Mouse (Mus musculus): Measurements from ENCODE around the gene Il6ra. TPM values are rescaled to one million over a fixed set of nuclear protein-coding genes. Genes with fewer than 3 reads are reported as not detected.
A peak's percentile ranks its signal among the peaks of the same experiment; 100 is the strongest.
"Not testable (repeated sequence)": the region's sequence is repeated elsewhere in the genome, so short reads cannot be mapped to it uniquely, and the experiment has no call there.

The Il6ra gene
- polyA plus RNA-seq, 1 experiment = 10.4 TPM

- H3K27ac ChIP-seq (ENCODE audit: control insufficient read depth, insufficient read depth, low read length) = peak overlapping the region; percentile 61; the same call in 1 of the 2 replicates
- 15% methylated on average over 9 of the region's 9 CpGs for WGBS
- H3K4me1 ChIP-seq (replicated peaks; ENCODE audit: control insufficient read depth, insufficient read depth, low read length) = peaks cover 30% of the 10 kb centered on the region
- DNase-seq = peak; percentile 68
- no peak for TF ChIP-seq POLR2A (IDR thresholded peaks at IDR 0.05; ENCODE audit: control insufficient read depth, extremely low read depth, insufficient read depth, low read length, poor library complexity)
- no peaks in the 10 kb centered on the region for H3K27me3 ChIP-seq (ENCODE audit: control insufficient read depth, insufficient read depth, low read length)
- no peak overlapping the region for H3K4me3 ChIP-seq (ENCODE audit: control insufficient read depth, insufficient read depth, low read length)
- H3K36me3 ChIP-seq (ENCODE audit: control insufficient read depth, insufficient read depth, low read length) = no peaks in the 10 kb centered on the region
Observed at GRCm38 (mm10) chr3:89863716-89864509, 49.1 kb downstream of the Il6ra start.

- not testable (repeated sequence) for H3K36me3 ChIP-seq (ENCODE audit: control insufficient read depth, insufficient read depth, low read length); DNase-seq; H3K4me3 ChIP-seq (ENCODE audit: control insufficient read depth, insufficient read depth, low read length); H3K27me3 ChIP-seq (ENCODE audit: control insufficient read depth, insufficient read depth, low read length)
- 44% methylated on average over 3 of the region's 3 CpGs for WGBS
- Histone ChIP-seq H3K27ac (ENCODE audit: control insufficient read depth, insufficient read depth, low read length) (peak overlapping the region; percentile 61; the same call in 1 of the 2 replicates), H3K4me1 (replicated peaks; ENCODE audit: control insufficient read depth, insufficient read depth, low read length) (peaks cover 24% of the 10 kb centered on the region)
Observed at GRCm38 (mm10) chr3:89863276-89863675, 49.7 kb downstream of the Il6ra start.

GRCm38 (mm10) chr3:89862182-89862761, 50.7 kb downstream of the Il6ra start:
- WGBS = 94% methylated on average over 8 of the region's 8 CpGs
- Histone ChIP-seq H3K27me3 (ENCODE audit: control insufficient read depth, insufficient read depth, low read length) (no peaks in the 10 kb centered on the region), H3K27ac (ENCODE audit: control insufficient read depth, insufficient read depth, low read length) (no peak overlapping the region), H3K4me1 (replicated peaks; ENCODE audit: control insufficient read depth, insufficient read depth, low read length) (peaks cover 24% of the 10 kb centered on the region), H3K4me3 (ENCODE audit: control insufficient read depth, insufficient read depth, low read length) (no peak overlapping the region), H3K36me3 (ENCODE audit: control insufficient read depth, insufficient read depth, low read length) (no peaks in the 10 kb centered on the region)
- no peak for DNase-seq
- TF ChIP-seq POLR2A (IDR thresholded peaks at IDR 0.05; ENCODE audit: control insufficient read depth, extremely low read depth, insufficient read depth, low read length, poor library complexity) = no peak
- no peak for TF ChIP-seq CTCF (IDR thresholded peaks at IDR 0.05; ENCODE audit: borderline replicate concordance, control insufficient read depth, extremely low read depth, insufficient read depth, low read length, poor library complexity)

GRCm38 (mm10) chr3:89861070-89861469, 51.9 kb downstream of the Il6ra start:
- no peaks in the 10 kb centered on the region for H3K27me3 ChIP-seq (ENCODE audit: control insufficient read depth, insufficient read depth, low read length)
- H3K36me3 ChIP-seq (ENCODE audit: control insufficient read depth, insufficient read depth, low read length) = no peaks in the 10 kb centered on the region
- DNase-seq = no peak
- no peak overlapping the region for H3K27ac ChIP-seq (ENCODE audit: control insufficient read depth, insufficient read depth, low read length)
- TF ChIP-seq CTCF (IDR thresholded peaks at IDR 0.05; ENCODE audit: borderline replicate concordance, control insufficient read depth, extremely low read depth, insufficient read depth, low read length, poor library complexity) = no peak
- TF ChIP-seq POLR2A (IDR thresholded peaks at IDR 0.05; ENCODE audit: control insufficient read depth, extremely low read depth, insufficient read depth, low read length, poor library complexity) = no peak
- H3K4me1 ChIP-seq (replicated peaks; ENCODE audit: control insufficient read depth, insufficient read depth, low read length) = peaks cover 24% of the 10 kb centered on the region
- no peak overlapping the region for H3K4me3 ChIP-seq (ENCODE audit: control insufficient read depth, insufficient read depth, low read length)
- WGBS = 58% methylated on average over 4 of the region's 4 CpGs

- H3K27me3 ChIP-seq (ENCODE audit: control insufficient read depth, insufficient read depth, low read length) = no peaks in the 10 kb centered on the region
- DNase-seq = no peak
- H3K36me3 ChIP-seq (ENCODE audit: control insufficient read depth, insufficient read depth, low read length) = no peaks in the 10 kb centered on the region
- H3K4me3 ChIP-seq (ENCODE audit: control insufficient read depth, insufficient read depth, low read length) = no peak overlapping the region
- peaks cover 23% of the 10 kb centered on the region for H3K4me1 ChIP-seq (replicated peaks; ENCODE audit: control insufficient read depth, insufficient read depth, low read length)
- TF ChIP-seq POLR2A (IDR thresholded peaks at IDR 0.05; ENCODE audit: control insufficient read depth, extremely low read depth, insufficient read depth, low read length, poor library complexity) (no peak), CTCF (IDR thresholded peaks at IDR 0.05; ENCODE audit: borderline replicate concordance, control insufficient read depth, extremely low read depth, insufficient read depth, low read length, poor library complexity) (no peak)
- WGBS = 89% methylated on average over 3 of the region's 3 CpGs
- no peak overlapping the region for H3K27ac ChIP-seq (ENCODE audit: control insufficient read depth, insufficient read depth, low read length)
Observed at GRCm38 (mm10) chr3:89860343-89860742, 52.7 kb downstream of the Il6ra start.

GRCm38 (mm10) chr3:89859936-89860335, 53.1 kb downstream of the Il6ra start:
- no peaks in the 10 kb centered on the region for H3K36me3 ChIP-seq (ENCODE audit: control insufficient read depth, insufficient read depth, low read length)
- DNase-seq = no peak
- TF ChIP-seq CTCF (IDR thresholded peaks at IDR 0.05; ENCODE audit: borderline replicate concordance, control insufficient read depth, extremely low read depth, insufficient read depth, low read length, poor library complexity) (no peak), POLR2A (IDR thresholded peaks at IDR 0.05; ENCODE audit: control insufficient read depth, extremely low read depth, insufficient read depth, low read length, poor library complexity) (no peak)
- H3K27me3 ChIP-seq (ENCODE audit: control insufficient read depth, insufficient read depth, low read length) = no peaks in the 10 kb centered on the region
- no peak overlapping the region for H3K27ac ChIP-seq (ENCODE audit: control insufficient read depth, insufficient read depth, low read length)
- H3K4me3 ChIP-seq (ENCODE audit: control insufficient read depth, insufficient read depth, low read length) = no peak overlapping the region
- WGBS = 50% methylated on average over 3 of the region's 3 CpGs
- peaks cover 19% of the 10 kb centered on the region for H3K4me1 ChIP-seq (replicated peaks; ENCODE audit: control insufficient read depth, insufficient read depth, low read length)
